ENCODE assay signal across 12 mouse cellular contexts in the genomic region with DNA sequence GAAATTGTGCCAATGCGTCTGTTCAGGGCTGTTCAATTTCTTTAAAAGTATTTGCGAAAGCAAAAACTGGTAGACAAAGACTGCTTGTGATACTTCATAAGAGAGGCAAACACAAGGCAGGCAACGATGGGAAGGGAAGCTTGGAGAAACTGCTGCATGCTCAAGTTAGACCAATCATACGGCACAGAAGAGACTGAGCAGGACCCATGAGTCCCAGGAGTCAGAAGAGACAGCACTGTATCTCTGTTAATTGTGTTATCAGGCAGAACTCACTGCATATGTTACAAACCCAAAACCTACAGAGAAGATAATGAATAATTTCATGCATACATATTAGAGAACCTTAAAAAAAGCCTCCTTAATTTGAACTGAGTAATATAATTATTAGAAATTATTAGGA.
"Had no signal": no experiment of that assay in that cellular context is flagged by ENCODE, and none has a peak within 500 bp of the region (broad histone marks: within the 10 kb centered on the region; RNA-seq: fewer than 3 reads in every experiment).

No protein-coding gene starts in this region.

- H3K4me3 ChIP-seq: kidney, embryonic 15.5 days; left cerebral cortex, adult 2 months; limb, embryonic 15.5 days; midbrain, embryonic 12.5 days had no signal

- DNase-seq: kidney, adult 18-20 months; kidney, postnatal 14 days; lung, adult 2 months; lung, postnatal 36 days; thymus, postnatal 4 days had no signal

- ATAC-seq: lung, postnatal 0 days; midbrain, embryonic 16.5 days had no signal

- H3K4me2 ChIP-seq: kidney, embryonic 15.5 days; limb, embryonic 15.5 days; midbrain, embryonic 12.5 days had no signal

- H3K27me3 ChIP-seq: kidney, embryonic 15.5 days; limb, embryonic 15.5 days; midbrain, embryonic 12.5 days had no signal

- H3K9me3 ChIP-seq: kidney, embryonic 15.5 days; limb, embryonic 15.5 days; midbrain, embryonic 12.5 days had no signal

- H3K27ac ChIP-seq: kidney, embryonic 15.5 days; left cerebral cortex, adult 2 months; limb, embryonic 15.5 days; midbrain, embryonic 12.5 days; stomach, postnatal 0 days had no signal

- H3K9ac ChIP-seq: kidney, embryonic 15.5 days; limb, embryonic 15.5 days; midbrain, embryonic 12.5 days had no signal

- H3K36me3 ChIP-seq: kidney, embryonic 15.5 days; limb, embryonic 15.5 days; midbrain, embryonic 12.5 days had no signal
